Mouse (Mus musculus): Measurements from ENCODE around the gene Klhl10. TPM values are rescaled to one million over a fixed set of nuclear protein-coding genes. Genes with fewer than 3 reads are reported as not detected.

Klhl10 gene
- polyA plus RNA-seq, 1 experiment from 2014 or later = 0.93 TPM

DNA sequence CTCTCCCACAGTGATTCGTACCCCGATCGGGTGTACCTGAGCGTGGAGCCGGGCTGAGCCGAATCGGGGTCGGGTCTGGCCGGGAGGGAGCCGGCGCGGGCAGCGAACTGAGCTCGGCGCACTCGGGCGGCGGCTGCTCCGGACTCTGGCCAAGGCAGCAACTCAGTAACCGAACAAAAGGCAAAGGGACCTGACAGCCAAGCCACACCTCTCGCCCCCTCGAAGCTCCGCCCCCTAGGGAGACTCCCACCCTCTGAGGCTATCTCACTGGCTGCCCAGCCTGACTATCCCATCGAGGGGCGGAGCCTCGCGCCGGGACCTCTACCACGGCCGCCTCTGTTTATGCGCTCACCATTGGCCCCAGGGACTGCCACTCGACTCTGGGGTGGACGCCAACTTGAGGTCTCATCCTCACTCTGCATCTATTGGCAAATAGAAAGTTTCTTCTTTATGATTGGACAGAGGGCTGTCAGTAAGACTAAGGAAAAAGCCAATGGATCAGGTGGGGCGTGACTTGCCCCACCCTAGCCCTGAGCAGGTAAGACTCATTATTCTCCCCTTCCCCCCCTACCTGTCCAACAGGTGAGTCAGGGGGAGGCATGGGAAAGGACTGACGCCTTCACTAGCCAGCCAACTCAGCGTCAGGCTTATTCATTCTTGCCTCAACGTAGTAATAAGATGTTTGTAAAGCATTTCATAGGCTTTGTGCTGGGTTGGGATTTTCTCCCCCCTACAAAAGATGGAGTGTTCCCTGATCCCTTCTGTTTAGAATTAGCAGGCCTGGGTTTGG, 43.9 kb upstream of the Klhl10 start, which contains the start of gene Jup:
Gene Jup, minus strand, starts transcription at position 164 of the 790 bp plus-strand sequence.
- 2% methylated on average over 36 of the region's 37 CpGs for WGBS
- peaks cover 5% of the 10 kb centered on the region; the same call in 1 of the 2 replicates for H3K4me1 ChIP-seq (ENCODE audit: control insufficient read depth, insufficient read depth, low read length)
- H3K4me2 ChIP-seq (ENCODE audit: low read depth, severe bottlenecking) = peak within 1 kb of the TSS; percentile 64
- peak; percentile 99 for DNase-seq (ENCODE audit: low spot score)
- no peaks in the 10 kb centered on the region for H3K9me3 ChIP-seq (ENCODE audit: control insufficient read depth, low read length)
- H3K9ac ChIP-seq (ENCODE audit: low read length) = peak within 1 kb of the TSS; percentile 64
- H3K27me3 ChIP-seq (ENCODE audit: control insufficient read depth, insufficient read depth, low read length) = no peaks in the 10 kb centered on the region
- H3K36me3 ChIP-seq (ENCODE audit: control insufficient read depth, insufficient read depth, low read length) = no peaks in the 10 kb centered on the region
- ATAC-seq (ENCODE audit: insufficient number of reproducible peaks, low FRiP score, low TSS enrichment, low read depth) = peak; percentile 97
- peak within 1 kb of the TSS; percentile 48 for H3K4me3 ChIP-seq (ENCODE audit: low read depth, low read length)
- no peak within 1 kb of the TSS for H3K27ac ChIP-seq (replicated peaks; ENCODE audit: low read depth, low read length)

DNA sequence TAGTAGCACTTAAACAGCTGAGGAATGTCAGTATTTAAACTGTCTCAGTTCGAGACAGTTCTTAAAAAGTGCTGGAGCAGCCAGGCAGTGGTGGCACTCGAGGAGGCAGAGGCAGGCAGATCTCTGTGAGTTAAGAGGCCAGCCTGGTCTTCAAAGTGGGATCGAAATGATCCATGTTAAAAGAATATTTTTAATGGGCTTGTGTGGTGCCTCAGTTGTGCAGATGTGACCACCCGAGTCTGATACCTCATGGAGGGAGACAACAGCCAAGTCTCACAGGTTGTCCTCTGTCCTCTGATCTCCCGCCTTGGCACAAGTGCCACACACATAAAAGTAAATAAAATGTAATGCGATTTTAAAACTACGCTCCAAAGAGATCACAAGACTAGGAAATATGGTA, 43.2 kb upstream of the Klhl10 start:
- 92% methylated on average over 7 of the region's 7 CpGs for WGBS

DNA sequence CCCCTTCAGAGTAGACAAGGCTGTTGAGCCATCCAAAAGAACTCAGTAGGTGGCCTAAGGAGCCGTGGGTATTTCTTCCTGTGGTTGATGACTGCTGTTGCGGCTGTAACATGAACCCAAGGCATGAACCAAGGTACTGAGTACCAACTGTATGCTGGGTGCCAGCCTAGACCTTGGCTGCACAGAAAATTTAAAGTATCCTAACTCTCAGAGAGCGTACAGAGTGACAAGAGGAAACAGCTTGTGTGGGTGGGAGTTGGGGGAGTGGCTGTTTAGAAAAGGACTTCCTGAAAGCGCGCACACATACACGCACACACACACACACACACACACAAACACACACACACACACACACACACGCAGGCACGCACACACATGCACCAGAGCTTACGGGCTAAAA, 42.4 kb upstream of the Klhl10 start:
- no peak overlapping the region for H3K27ac ChIP-seq (replicated peaks; ENCODE audit: low read depth, low read length)
- peaks cover 5% of the 10 kb centered on the region; the same call in 1 of the 2 replicates for H3K4me1 ChIP-seq (ENCODE audit: control insufficient read depth, insufficient read depth, low read length)
- ATAC-seq (ENCODE audit: insufficient number of reproducible peaks, low FRiP score, low TSS enrichment, low read depth) = no peak
- H3K36me3 ChIP-seq (ENCODE audit: control insufficient read depth, insufficient read depth, low read length) = no peaks in the 10 kb centered on the region
- no peak overlapping the region for H3K9ac ChIP-seq (ENCODE audit: low read length)
- DNase-seq (ENCODE audit: low spot score) = no peak
- WGBS = 81% methylated on average over 9 of the region's 9 CpGs
- H3K9me3 ChIP-seq (ENCODE audit: control insufficient read depth, low read length) = no peaks in the 10 kb centered on the region
- H3K4me3 ChIP-seq (ENCODE audit: low read depth, low read length) = no peak overlapping the region
- no peaks in the 10 kb centered on the region for H3K27me3 ChIP-seq (ENCODE audit: control insufficient read depth, insufficient read depth, low read length)
- H3K4me2 ChIP-seq (ENCODE audit: low read depth, severe bottlenecking) = no peak overlapping the region

More for the DNA sequence above, 43.2 kb upstream of the Klhl10 start:
- DNase-seq (ENCODE audit: low spot score) = no peak
- Histone ChIP-seq H3K9ac (ENCODE audit: low read length) (no peak overlapping the region), H3K9me3 (ENCODE audit: control insufficient read depth, low read length) (no peaks in the 10 kb centered on the region), H3K4me2 (ENCODE audit: low read depth, severe bottlenecking) (no peak overlapping the region), H3K4me3 (ENCODE audit: low read depth, low read length) (no peak overlapping the region), H3K27me3 (ENCODE audit: control insufficient read depth, insufficient read depth, low read length) (no peaks in the 10 kb centered on the region), H3K27ac (replicated peaks; ENCODE audit: low read depth, low read length) (no peak overlapping the region), H3K4me1 (ENCODE audit: control insufficient read depth, insufficient read depth, low read length) (peaks cover 5% of the 10 kb centered on the region; the same call in 1 of the 2 replicates), H3K36me3 (ENCODE audit: control insufficient read depth, insufficient read depth, low read length) (no peaks in the 10 kb centered on the region)
- ATAC-seq (ENCODE audit: insufficient number of reproducible peaks, low FRiP score, low TSS enrichment, low read depth) = no peak

DNA sequence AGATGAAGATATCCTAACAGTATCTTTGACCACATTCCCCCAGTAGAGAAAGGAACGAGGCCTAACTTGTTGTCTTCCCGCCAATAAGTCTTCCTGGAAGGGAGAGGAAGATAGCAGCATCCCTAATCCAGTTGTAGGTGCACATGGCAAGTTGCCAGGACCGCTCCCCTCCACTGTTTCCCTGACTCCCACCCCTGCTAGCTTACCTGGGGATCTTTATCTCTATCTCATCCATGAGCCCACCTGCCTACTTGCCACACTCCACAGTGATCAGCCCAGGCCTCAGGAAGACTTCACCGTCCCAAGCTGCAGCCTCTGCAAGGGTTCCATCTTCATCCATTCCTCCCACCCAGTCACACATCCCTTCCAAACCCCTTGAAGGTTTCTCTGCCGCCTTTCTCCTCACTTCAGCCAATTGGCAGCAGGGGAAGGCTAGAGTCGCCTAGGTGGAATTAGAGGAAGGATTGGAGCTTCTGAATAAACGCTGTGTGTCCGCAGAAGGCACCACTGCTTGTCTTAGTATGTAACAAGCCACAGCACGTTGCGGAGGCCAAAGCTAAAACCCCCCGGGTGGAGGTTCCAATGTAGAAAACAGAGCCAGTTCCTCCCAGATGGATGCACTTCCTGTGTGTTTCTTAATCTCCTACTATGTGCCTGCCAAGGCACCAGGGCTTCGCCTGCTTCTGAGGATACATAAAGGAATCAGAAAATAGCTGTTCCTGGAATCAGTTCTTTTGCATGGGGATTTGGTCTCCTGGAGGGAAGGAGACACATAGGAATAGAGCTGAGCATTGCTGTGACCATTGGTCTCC, 41.8 kb upstream of the Klhl10 start:
- no peaks in the 10 kb centered on the region for H3K27me3 ChIP-seq (ENCODE audit: control insufficient read depth, insufficient read depth, low read length)
- no peaks in the 10 kb centered on the region for H3K36me3 ChIP-seq (ENCODE audit: control insufficient read depth, insufficient read depth, low read length)
- no peak for ATAC-seq (ENCODE audit: insufficient number of reproducible peaks, low FRiP score, low TSS enrichment, low read depth)
- H3K4me3 ChIP-seq (ENCODE audit: low read depth, low read length) = no peak overlapping the region
- no peak overlapping the region for H3K27ac ChIP-seq (replicated peaks; ENCODE audit: low read depth, low read length)
- WGBS = 75% methylated on average over 12 of the region's 12 CpGs
- no peak for DNase-seq (ENCODE audit: low spot score)
- no peak overlapping the region for H3K4me2 ChIP-seq (ENCODE audit: low read depth, severe bottlenecking)
- H3K4me1 ChIP-seq (ENCODE audit: control insufficient read depth, insufficient read depth, low read length) = peaks cover 5% of the 10 kb centered on the region; the same call in 1 of the 2 replicates
- H3K9ac ChIP-seq (ENCODE audit: low read length) = no peak overlapping the region
- H3K9me3 ChIP-seq (ENCODE audit: control insufficient read depth, low read length) = no peaks in the 10 kb centered on the region

DNA sequence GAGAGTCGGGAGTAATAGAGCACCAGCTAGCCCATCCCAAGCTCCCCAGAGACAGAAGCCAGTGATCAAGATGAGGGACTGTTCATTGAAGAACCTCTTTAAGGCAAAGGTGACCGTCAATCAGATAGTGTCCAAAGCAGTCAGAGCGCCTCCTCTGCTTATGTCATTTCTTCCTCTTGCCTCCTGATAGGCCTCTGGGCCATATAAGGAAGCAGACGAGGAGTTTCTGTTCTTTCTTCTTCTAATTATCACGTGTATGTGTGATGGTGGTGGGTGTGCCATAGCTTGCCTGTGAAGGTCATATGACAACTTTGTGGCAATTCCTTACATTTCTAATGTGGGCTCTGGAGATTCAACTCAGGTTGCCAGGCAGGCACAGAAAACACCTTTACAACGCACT, 40.9 kb upstream of the Klhl10 start:
- H3K9ac ChIP-seq (ENCODE audit: low read length) = no peak overlapping the region
- no peak overlapping the region for H3K4me2 ChIP-seq (ENCODE audit: low read depth, severe bottlenecking)
- H3K27ac ChIP-seq (replicated peaks; ENCODE audit: low read depth, low read length) = no peak overlapping the region
- H3K27me3 ChIP-seq (ENCODE audit: control insufficient read depth, insufficient read depth, low read length) = no peaks in the 10 kb centered on the region
- WGBS = 60% methylated on average over 6 of the region's 6 CpGs
- no peaks in the 10 kb centered on the region for H3K36me3 ChIP-seq (ENCODE audit: control insufficient read depth, insufficient read depth, low read length)
- H3K4me1 ChIP-seq (ENCODE audit: control insufficient read depth, insufficient read depth, low read length) = no peaks in the 10 kb centered on the region
- H3K9me3 ChIP-seq (ENCODE audit: control insufficient read depth, low read length) = no peaks in the 10 kb centered on the region
- H3K4me3 ChIP-seq (ENCODE audit: low read depth, low read length) = no peak overlapping the region
- DNase-seq (ENCODE audit: low spot score) (no peak), ATAC-seq (ENCODE audit: insufficient number of reproducible peaks, low FRiP score, low TSS enrichment, low read depth) (no peak)

DNA sequence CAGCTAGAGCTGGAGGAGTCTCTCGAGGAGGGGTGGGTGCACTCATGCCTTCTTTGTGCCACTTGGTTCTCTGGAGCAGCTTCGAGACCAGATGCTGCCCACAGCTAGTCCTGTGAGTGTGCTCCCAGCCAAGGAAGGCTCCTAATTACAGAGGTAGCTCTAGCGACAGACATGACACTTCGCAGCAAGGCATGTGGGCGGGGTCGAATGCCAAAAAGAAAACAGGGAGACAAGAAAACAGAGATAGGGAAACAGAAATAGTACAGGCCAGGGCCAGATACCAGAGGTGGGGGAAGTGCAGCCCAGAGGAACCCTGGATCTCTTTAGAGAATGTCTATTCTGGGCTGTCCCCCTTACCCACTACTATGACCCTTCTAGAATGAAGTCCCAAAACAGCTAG, 39.5 kb upstream of the Klhl10 start:
- H3K4me3 ChIP-seq (ENCODE audit: low read depth, low read length) = no peak overlapping the region

DNA sequence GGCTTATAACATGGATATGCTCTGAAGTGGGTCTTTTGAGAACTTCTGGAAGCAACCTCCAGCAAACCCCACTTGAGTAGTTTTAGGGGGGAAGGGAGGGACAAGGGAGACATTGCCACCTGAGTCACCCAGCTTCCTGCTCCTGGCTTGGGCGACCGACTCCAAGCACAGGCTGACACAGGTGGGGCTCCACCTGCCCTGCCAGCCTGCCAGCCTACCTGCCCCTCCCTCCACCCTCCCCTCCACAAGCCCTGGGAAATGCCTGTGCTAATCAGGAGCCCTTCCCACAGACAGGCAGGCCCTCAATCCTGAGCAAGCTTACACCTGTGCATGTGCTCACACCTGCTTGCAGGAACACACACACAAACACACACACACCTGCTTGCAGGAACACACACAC, 39.0 kb upstream of the Klhl10 start:
- no peak overlapping the region for H3K4me2 ChIP-seq (ENCODE audit: low read depth, severe bottlenecking)
- H3K36me3 ChIP-seq (ENCODE audit: control insufficient read depth, insufficient read depth, low read length) = no peaks in the 10 kb centered on the region
- no peaks in the 10 kb centered on the region for H3K9me3 ChIP-seq (ENCODE audit: control insufficient read depth, low read length)
- H3K27ac ChIP-seq (replicated peaks; ENCODE audit: low read depth, low read length) = no peak overlapping the region
- no peak overlapping the region for H3K9ac ChIP-seq (ENCODE audit: low read length)
- DNase-seq (ENCODE audit: low spot score) (no peak), ATAC-seq (ENCODE audit: insufficient number of reproducible peaks, low FRiP score, low TSS enrichment, low read depth) (no peak)
- no peaks in the 10 kb centered on the region for H3K4me1 ChIP-seq (ENCODE audit: control insufficient read depth, insufficient read depth, low read length)
- no peaks in the 10 kb centered on the region for H3K27me3 ChIP-seq (ENCODE audit: control insufficient read depth, insufficient read depth, low read length)
- 60% methylated on average over 2 of the region's 2 CpGs for WGBS
- H3K4me3 ChIP-seq (ENCODE audit: low read depth, low read length) = no peak overlapping the region

More for the DNA sequence above, 39.5 kb upstream of the Klhl10 start:
- no peaks in the 10 kb centered on the region for H3K36me3 ChIP-seq (ENCODE audit: control insufficient read depth, insufficient read depth, low read length)
- no peaks in the 10 kb centered on the region for H3K4me1 ChIP-seq (ENCODE audit: control insufficient read depth, insufficient read depth, low read length)
- no peaks in the 10 kb centered on the region for H3K27me3 ChIP-seq (ENCODE audit: control insufficient read depth, insufficient read depth, low read length)
- H3K27ac ChIP-seq (replicated peaks; ENCODE audit: low read depth, low read length) = no peak overlapping the region
- 24% methylated on average over 6 of the region's 6 CpGs for WGBS
- H3K4me2 ChIP-seq (ENCODE audit: low read depth, severe bottlenecking) = no peak overlapping the region
- ATAC-seq (ENCODE audit: insufficient number of reproducible peaks, low FRiP score, low TSS enrichment, low read depth) (no peak), DNase-seq (ENCODE audit: low spot score) (no peak)
- H3K9ac ChIP-seq (ENCODE audit: low read length) = no peak overlapping the region
- H3K9me3 ChIP-seq (ENCODE audit: control insufficient read depth, low read length) = no peaks in the 10 kb centered on the region

DNA sequence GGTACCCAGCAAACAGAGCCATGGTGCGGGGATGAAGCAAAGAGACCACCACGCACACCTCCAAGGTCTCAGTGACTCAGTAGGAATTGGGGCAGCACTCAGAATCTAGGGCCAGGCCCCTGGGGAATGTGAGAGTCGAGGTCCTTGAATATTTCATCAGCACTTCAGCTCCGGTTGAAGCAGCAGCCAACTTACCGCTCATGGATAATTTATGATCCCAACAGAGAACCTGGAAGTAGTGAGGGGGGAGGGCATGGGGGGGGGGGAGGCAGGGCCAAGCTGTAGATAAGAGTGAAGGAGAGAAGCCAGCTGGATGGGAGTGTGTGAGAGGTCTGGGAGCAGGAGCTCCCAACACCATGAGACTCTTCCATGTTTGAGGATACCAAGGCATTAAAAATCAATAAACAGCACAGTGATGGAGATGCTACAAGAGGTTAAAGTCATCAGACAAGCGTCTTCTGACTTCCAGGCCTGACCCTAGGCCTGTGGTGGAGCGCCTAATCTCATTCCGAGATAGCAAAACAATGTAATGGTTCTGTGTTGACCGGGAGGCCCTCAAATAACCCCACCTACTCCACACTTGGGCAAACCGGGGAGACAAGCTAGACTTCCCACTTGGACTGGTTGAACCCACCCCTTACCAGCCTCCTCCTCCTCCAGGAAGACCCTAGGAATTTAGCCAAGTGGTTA, 38.1 kb upstream of the Klhl10 start:
- no peak overlapping the region for H3K4me2 ChIP-seq (ENCODE audit: low read depth, severe bottlenecking)
- no peaks in the 10 kb centered on the region for H3K9me3 ChIP-seq (ENCODE audit: control insufficient read depth, low read length)
- H3K4me3 ChIP-seq (ENCODE audit: low read depth, low read length) = no peak overlapping the region
- DNase-seq (ENCODE audit: low spot score) (no peak), ATAC-seq (ENCODE audit: insufficient number of reproducible peaks, low FRiP score, low TSS enrichment, low read depth) (no peak)
- no peaks in the 10 kb centered on the region for H3K27me3 ChIP-seq (ENCODE audit: control insufficient read depth, insufficient read depth, low read length)
- H3K36me3 ChIP-seq (ENCODE audit: control insufficient read depth, insufficient read depth, low read length) = peaks cover under 1% of the 10 kb centered on the region; the same call in 1 of the 2 replicates
- WGBS = 64% methylated on average over 10 of the region's 10 CpGs
- H3K4me1 ChIP-seq (ENCODE audit: control insufficient read depth, insufficient read depth, low read length) = no peaks in the 10 kb centered on the region
- H3K27ac ChIP-seq (replicated peaks; ENCODE audit: low read depth, low read length) = no peak overlapping the region
- no peak overlapping the region for H3K9ac ChIP-seq (ENCODE audit: low read length)
